Mouse (Mus musculus): ENCODE measurements around the gene Eif2b5. TPM values are rescaled to one million over a fixed set of nuclear protein-coding genes. Genes with fewer than 3 reads are reported as not detected.

The Eif2b5 gene
- polyA plus RNA-seq, 1 experiment from 2014 or later: 137 TPM

DNA sequence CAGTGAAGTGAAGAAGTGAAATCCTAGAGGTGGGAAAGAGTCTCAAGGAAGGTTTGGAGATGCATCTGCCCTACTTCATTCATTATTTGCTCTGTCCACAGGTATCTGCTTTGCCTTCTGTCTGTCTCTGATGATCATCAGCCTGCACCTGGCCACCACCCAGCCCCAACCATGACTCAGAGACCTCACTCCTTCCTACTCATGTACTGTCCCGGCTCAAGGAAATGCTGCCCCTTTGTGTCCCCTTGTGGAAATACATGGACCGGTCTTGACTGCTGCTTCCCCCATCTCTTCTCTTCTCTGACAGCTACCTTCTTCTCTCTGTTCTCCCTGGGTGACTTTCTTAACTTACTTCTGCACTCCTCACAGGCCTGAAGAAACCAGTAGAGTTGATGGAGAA is 8.0 kb upstream of the Eif2b5 start:
- no peak for ATAC-seq (ENCODE audit: insufficient number of reproducible peaks, insufficient read depth, low FRiP score, low TSS enrichment)
- Histone ChIP-seq H3K9ac (no peak overlapping the region), H3K9me3 (no peaks in the 10 kb centered on the region), H3K27me3 (no peaks in the 10 kb centered on the region), H3K4me1 (no peaks in the 10 kb centered on the region), H3K27ac (no peak overlapping the region), H3K36me3 (no peaks in the 10 kb centered on the region), H3K4me3 (no peak overlapping the region), H3K4me2 (replicated peaks) (no peak overlapping the region)
- WGBS: 47% methylated on average over 2 of the region's 2 CpGs

DNA sequence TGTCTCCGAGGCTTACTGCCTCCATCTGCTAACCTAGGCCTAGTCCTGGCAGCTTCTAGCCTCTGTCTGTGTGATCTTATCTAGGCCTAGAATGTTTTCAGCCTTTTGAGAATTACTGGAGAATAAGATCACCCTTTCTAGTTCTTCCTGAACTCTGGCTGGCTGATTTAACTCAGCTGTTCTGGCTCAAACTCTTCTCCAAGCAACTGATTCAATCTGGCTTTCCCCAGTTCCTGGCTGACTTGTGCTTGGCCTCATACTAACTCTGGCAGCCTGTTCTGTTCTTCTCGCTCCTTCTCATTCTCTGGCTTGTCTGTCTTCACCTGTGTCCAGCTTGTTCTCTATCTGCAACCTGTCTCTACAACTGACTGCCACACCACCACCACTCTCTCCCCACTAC is 7.3 kb upstream of the Eif2b5 start:
- H3K9me3 ChIP-seq: no peaks in the 10 kb centered on the region
- no peak for ATAC-seq (ENCODE audit: insufficient number of reproducible peaks, insufficient read depth, low FRiP score, low TSS enrichment)
- H3K27ac ChIP-seq: no peak overlapping the region
- no peaks in the 10 kb centered on the region for H3K27me3 ChIP-seq
- H3K4me1 ChIP-seq: no peaks in the 10 kb centered on the region
- no peak overlapping the region for H3K9ac ChIP-seq
- H3K4me3 ChIP-seq: no peak overlapping the region
- H3K4me2 ChIP-seq (replicated peaks): no peak overlapping the region
- WGBS: 78% methylated on average over 2 of the region's 2 CpGs
- H3K36me3 ChIP-seq: no peaks in the 10 kb centered on the region

GRCm38 (mm10) chr16:20493452-20493851 is 5.2 kb upstream of the Eif2b5 start:
- Histone ChIP-seq H3K9ac (no peak overlapping the region), H3K27ac (no peak overlapping the region), H3K27me3 (0 out of 2 replicates have a peak, but pooled peaks cover 7% of the 10 kb centered on the region), H3K9me3 (no peaks in the 10 kb centered on the region), H3K4me1 (peaks cover 4% of the 10 kb centered on the region; the same call in 1 of the 2 replicates), H3K4me2 (replicated peaks) (no peak overlapping the region), H3K36me3 (no peaks in the 10 kb centered on the region), H3K4me3 (no peak overlapping the region)
- ATAC-seq (ENCODE audit: insufficient number of reproducible peaks, insufficient read depth, low FRiP score, low TSS enrichment): no peak
- 76% methylated on average over 2 of the region's 2 CpGs for WGBS

DNA sequence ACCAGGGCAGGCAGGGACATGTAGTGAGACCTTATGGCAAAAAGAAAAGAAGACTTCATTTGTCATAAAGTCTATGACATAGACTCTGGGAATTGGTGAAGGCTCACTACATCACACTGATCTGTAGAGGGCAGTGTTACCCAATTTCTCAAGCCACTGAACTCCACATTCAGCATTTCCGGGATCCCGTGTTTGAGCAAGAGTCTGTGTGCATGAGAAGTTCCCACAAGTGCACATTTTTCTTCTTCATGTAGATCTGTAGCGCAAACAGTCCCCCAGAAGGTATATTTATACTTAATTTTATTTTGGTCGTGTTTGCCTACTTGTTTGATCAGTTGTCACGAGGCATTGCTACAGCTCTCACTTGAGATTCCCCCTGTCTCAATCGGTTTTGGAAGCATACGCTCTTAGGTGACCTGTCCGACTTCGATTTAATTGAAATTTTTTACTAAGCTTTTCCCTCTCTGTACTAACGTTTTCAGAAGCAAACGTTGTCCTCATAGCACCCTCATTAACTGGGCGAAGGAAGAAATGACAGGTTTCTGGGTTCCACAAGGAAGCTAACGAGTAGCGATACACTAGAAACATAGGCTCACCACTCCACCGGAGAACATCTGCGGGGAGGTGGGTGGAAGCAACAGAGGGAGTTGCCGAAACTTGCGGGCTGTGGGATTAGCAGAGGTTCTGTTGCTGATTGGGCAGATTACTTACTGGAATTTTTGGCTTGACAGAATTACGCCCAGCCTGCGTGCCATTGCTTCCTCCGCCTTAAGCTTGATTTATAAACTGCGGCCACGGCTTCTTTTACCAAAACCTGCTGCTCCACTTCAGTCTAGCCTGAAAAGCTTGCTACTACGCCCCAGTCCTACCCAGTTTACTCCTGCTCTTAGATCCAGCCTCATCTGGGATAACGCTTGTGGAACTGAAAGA is 1.7 kb upstream of the Eif2b5 start:
- Histone ChIP-seq H3K9ac (0 out of 2 replicates have a peak overlapping the region, but pooled peaks have one; percentile 15), H3K27ac (no peak overlapping the region)
- WGBS: 21% methylated on average over 25 of the region's 25 CpGs

GRCm38 (mm10) chr16:20497980-20498676 is 489 bp upstream of the Eif2b5 start:
- peaks cover 7% of the 10 kb centered on the region; the same call in 1 of the 2 replicates for H3K4me1 ChIP-seq
- 0 out of 2 replicates have a peak, but pooled peaks cover 7% of the 10 kb centered on the region for H3K27me3 ChIP-seq
- WGBS: 13% methylated on average over 16 of the region's 16 CpGs
- no peaks in the 10 kb centered on the region for H3K9me3 ChIP-seq
- peak overlapping the region; percentile 94 for H3K4me3 ChIP-seq
- H3K27ac ChIP-seq: no peak overlapping the region
- H3K9ac ChIP-seq: peak overlapping the region; percentile 3; the same call in 1 of the 2 replicates
- peak overlapping the region; percentile 80 for H3K4me2 ChIP-seq (replicated peaks)
- H3K36me3 ChIP-seq: peaks cover 25% of the 10 kb centered on the region
- no peak for ATAC-seq (ENCODE audit: insufficient number of reproducible peaks, insufficient read depth, low FRiP score, low TSS enrichment)

More for the DNA sequence above, 1.7 kb upstream of the Eif2b5 start:
- Histone ChIP-seq H3K9me3 (no peaks in the 10 kb centered on the region), H3K36me3 (peaks cover 13% of the 10 kb centered on the region), H3K4me2 (replicated peaks) (peak overlapping the region; percentile 52), H3K4me3 (peak overlapping the region; percentile 11), H3K27me3 (0 out of 2 replicates have a peak, but pooled peaks cover 7% of the 10 kb centered on the region), H3K4me1 (peaks cover 7% of the 10 kb centered on the region; the same call in 1 of the 2 replicates)
- ATAC-seq (ENCODE audit: insufficient number of reproducible peaks, insufficient read depth, low FRiP score, low TSS enrichment): no peak

DNA sequence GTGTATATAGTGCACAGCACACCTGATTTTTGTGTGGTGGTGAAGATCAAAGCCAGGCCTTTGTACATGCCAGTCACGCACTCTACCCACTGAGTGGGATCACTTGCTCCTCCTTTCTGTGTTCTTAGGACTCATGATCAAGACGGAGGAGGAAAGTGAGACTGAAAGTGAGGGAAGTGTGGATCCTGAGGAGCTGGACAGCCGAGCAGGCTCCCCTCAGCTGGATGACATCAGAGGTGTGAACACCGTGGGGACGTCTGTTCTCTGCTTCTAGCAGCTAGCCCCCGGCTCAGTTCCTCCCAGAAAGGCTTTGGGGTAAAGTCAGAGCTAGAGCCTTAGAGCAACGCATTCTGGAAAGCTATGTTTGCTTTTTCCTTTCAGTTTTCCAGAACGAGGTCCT is 7.4 kb downstream of the Eif2b5 start:
- Histone ChIP-seq H3K9ac (no peak overlapping the region), H3K36me3 (peaks cover 96% of the 10 kb centered on the region), H3K4me3 (no peak overlapping the region), H3K4me2 (replicated peaks) (no peak overlapping the region), H3K27me3 (no peaks in the 10 kb centered on the region), H3K9me3 (no peaks in the 10 kb centered on the region), H3K27ac (no peak overlapping the region), H3K4me1 (no peaks in the 10 kb centered on the region)
- ATAC-seq (ENCODE audit: insufficient number of reproducible peaks, insufficient read depth, low FRiP score, low TSS enrichment): no peak
- WGBS: 83% methylated on average over 8 of the region's 8 CpGs

GRCm38 (mm10) chr16:20509349-20509748 is 10.7 kb downstream of the Eif2b5 start:
- peaks cover 69% of the 10 kb centered on the region for H3K36me3 ChIP-seq
- WGBS: 72% methylated on average over 3 of the region's 3 CpGs
- no peak for ATAC-seq (ENCODE audit: insufficient number of reproducible peaks, insufficient read depth, low FRiP score, low TSS enrichment)

DNA sequence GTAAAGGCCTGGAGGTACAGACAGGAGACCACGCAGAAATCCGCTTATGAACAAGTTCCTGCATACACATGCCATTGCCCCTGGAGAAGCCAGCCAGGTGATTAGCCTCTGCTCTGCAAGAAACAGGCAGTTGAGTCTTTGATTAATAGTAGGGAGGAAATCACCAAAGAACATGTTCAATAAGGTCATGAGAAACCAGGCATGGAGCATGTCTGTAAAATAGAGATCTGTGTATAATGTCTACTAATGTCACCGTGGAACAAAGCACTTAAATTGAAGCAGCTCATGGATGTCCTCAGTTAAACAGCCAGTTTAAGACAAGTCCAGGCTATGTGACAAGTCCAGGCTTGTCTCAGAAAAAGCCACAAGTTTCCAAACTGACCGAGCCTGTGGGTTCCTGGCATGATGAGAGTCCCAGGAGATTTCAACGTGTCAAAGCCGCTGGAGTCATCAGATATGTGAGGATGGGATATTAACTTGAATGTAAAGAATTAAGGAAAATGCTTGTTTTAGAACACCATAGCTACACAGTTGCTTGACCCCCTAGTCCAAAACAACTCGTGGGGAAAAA is 12.7 kb downstream of the Eif2b5 start:
- 85% methylated on average over 7 of the region's 7 CpGs for WGBS
- no peak overlapping the region for H3K27ac ChIP-seq
- ATAC-seq (ENCODE audit: insufficient number of reproducible peaks, insufficient read depth, low FRiP score, low TSS enrichment): no peak
- no peaks in the 10 kb centered on the region for H3K9me3 ChIP-seq
- H3K4me1 ChIP-seq: no peaks in the 10 kb centered on the region
- no peak overlapping the region for H3K4me3 ChIP-seq
- H3K36me3 ChIP-seq: peaks cover 49% of the 10 kb centered on the region
- no peak overlapping the region for H3K9ac ChIP-seq
- no peak overlapping the region for H3K4me2 ChIP-seq (replicated peaks)
- no peaks in the 10 kb centered on the region for H3K27me3 ChIP-seq

More at GRCm38 (mm10) chr16:20509349-20509748, 10.7 kb downstream of the Eif2b5 start:
- Histone ChIP-seq H3K27ac (no peak overlapping the region), H3K4me3 (no peak overlapping the region), H3K9me3 (no peaks in the 10 kb centered on the region), H3K27me3 (no peaks in the 10 kb centered on the region), H3K4me2 (replicated peaks) (no peak overlapping the region), H3K4me1 (no peaks in the 10 kb centered on the region), H3K9ac (no peak overlapping the region)

- no peaks in the 10 kb centered on the region for H3K27me3 ChIP-seq
- peaks cover 12% of the 10 kb centered on the region for H3K4me1 ChIP-seq
- H3K9me3 ChIP-seq: no peaks in the 10 kb centered on the region
- no peak for ATAC-seq (ENCODE audit: insufficient number of reproducible peaks, insufficient read depth, low FRiP score, low TSS enrichment)
- H3K4me3 ChIP-seq: peak overlapping the region; percentile 94
- peak overlapping the region; percentile 92; the same call in 1 of the 2 replicates for H3K9ac ChIP-seq
- peaks cover 12% of the 10 kb centered on the region for H3K36me3 ChIP-seq
- peak overlapping the region; percentile 91 for H3K4me2 ChIP-seq (replicated peaks)
- peak overlapping the region; percentile 93 for H3K27ac ChIP-seq
Measured at GRCm38 (mm10) chr16:20516032-20516431, 17.4 kb downstream of the Eif2b5 start.

DNA sequence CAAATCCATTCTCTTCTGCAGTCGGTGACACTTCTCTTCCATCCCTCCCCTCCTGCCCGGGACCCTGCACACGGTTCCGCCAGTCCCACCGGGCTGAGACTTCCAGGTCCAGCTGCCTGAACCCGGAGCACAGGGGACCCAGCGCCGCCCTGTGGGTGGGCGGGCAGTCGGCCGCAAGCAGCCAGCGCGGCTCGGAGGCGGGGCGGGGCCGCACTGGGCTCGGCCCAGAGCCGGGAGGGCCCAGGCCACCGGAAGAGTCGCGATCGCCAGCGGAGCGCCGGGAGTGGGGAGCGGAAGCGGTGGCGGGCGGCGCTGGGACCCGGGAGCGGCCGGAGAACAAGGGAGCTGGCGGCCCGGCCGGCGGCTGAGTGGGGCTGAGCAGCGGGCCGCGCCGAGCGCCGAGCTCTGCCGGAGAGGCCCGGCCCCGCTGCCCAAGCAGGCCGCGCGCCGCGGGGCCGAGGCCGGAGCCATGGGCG is 18.1 kb downstream of the Eif2b5 start, which contains the start of gene Dvl3:
TSS of gene Dvl3 (plus strand) at position 257 of the 476 bp plus-strand sequence.
- Histone ChIP-seq H3K36me3 (peaks cover 15% of the 10 kb centered on the region), H3K27ac (peak within 1 kb of the TSS; percentile 93), H3K4me2 (replicated peaks) (peak within 1 kb of the TSS; percentile 91), H3K4me1 (peaks cover 12% of the 10 kb centered on the region), H3K27me3 (no peaks in the 10 kb centered on the region), H3K4me3 (peak within 1 kb of the TSS; percentile 94), H3K9ac (peak within 1 kb of the TSS; percentile 92), H3K9me3 (no peaks in the 10 kb centered on the region)
- peak; percentile 94 for ATAC-seq (ENCODE audit: insufficient number of reproducible peaks, insufficient read depth, low FRiP score, low TSS enrichment)
- under 1% methylated on average over 45 of the region's 55 CpGs for WGBS

- ATAC-seq (ENCODE audit: insufficient number of reproducible peaks, insufficient read depth, low FRiP score, low TSS enrichment): peak; percentile 2; the same call in 1 of the 2 replicates
- Histone ChIP-seq H3K9ac (peak overlapping the region; percentile 92), H3K9me3 (no peaks in the 10 kb centered on the region), H3K36me3 (peaks cover 19% of the 10 kb centered on the region), H3K27me3 (no peaks in the 10 kb centered on the region), H3K4me2 (replicated peaks) (peak overlapping the region; percentile 91), H3K27ac (peak overlapping the region; percentile 93), H3K4me3 (peak overlapping the region; percentile 94), H3K4me1 (peaks cover 12% of the 10 kb centered on the region)
- under 1% methylated on average over 26 of the region's 26 CpGs for WGBS
Measured at GRCm38 (mm10) chr16:20517216-20517615, 18.6 kb downstream of the Eif2b5 start.

Data from embryonic facial prominence, embryonic 12.5 days (tissue).